Mouse (Mus musculus): ENCODE measurements around the gene Ikzf1. TPM values are rescaled to one million over a fixed set of nuclear protein-coding genes. Genes with fewer than 3 reads are reported as not detected.

Ikzf1 gene
- polyA plus RNA-seq, 1 experiment from 2014 or later, result 33.7 TPM

GRCm38 (mm10) chr11:11703776-11704175 lies 19.0 kb downstream of the Ikzf1 start:
- Histone ChIP-seq H3K4me1 (replicated peaks) (peaks cover 6% of the 10 kb centered on the region; the same call in 1 of the 2 replicates), H3K4me2 (no peak overlapping the region), H3K36me3 (replicated peaks) (peaks cover 88% of the 10 kb centered on the region), H3K27ac (replicated peaks) (no peak overlapping the region), H3K9me3 (replicated peaks) (no peaks in the 10 kb centered on the region), H3K9ac (no peak overlapping the region), H3K27me3 (no peaks in the 10 kb centered on the region), H3K4me3 (replicated peaks) (no peak overlapping the region)
- ATAC-seq (ENCODE audit: insufficient read depth), result no peak

- Histone ChIP-seq H3K4me1 (replicated peaks) (peaks cover 24% of the 10 kb centered on the region), H3K27me3 (no peaks in the 10 kb centered on the region), H3K9me3 (replicated peaks) (no peaks in the 10 kb centered on the region), H3K4me3 (replicated peaks) (no peak overlapping the region), H3K27ac (replicated peaks) (0 out of 2 replicates have a peak overlapping the region, but pooled peaks have one; percentile 1), H3K36me3 (replicated peaks) (peaks cover 83% of the 10 kb centered on the region), H3K4me2 (no peak overlapping the region), H3K9ac (no peak overlapping the region)
- whole genome bisulfite sequencing (ENCODE audit: insufficient replicate concordance), result 87% methylated on average over 9 of the region's 9 CpGs
- ATAC-seq (ENCODE audit: insufficient read depth), result no peak
Measured at GRCm38 (mm10) chr11:11708154-11708719, 23.4 kb downstream of the Ikzf1 start.

GRCm38 (mm10) chr11:11709311-11709710 lies 24.5 kb downstream of the Ikzf1 start:
- H3K27me3 ChIP-seq, result no peaks in the 10 kb centered on the region
- no peak for ATAC-seq (ENCODE audit: insufficient read depth)

GRCm38 (mm10) chr11:11710718-11711117 lies 25.9 kb downstream of the Ikzf1 start:
- no peak overlapping the region for H3K9ac ChIP-seq
- H3K27me3 ChIP-seq, result no peaks in the 10 kb centered on the region
- H3K36me3 ChIP-seq (replicated peaks), result peaks cover 85% of the 10 kb centered on the region
- H3K4me1 ChIP-seq (replicated peaks), result peaks cover 37% of the 10 kb centered on the region
- H3K4me2 ChIP-seq, result no peak overlapping the region
- H3K27ac ChIP-seq (replicated peaks), result 0 out of 2 replicates have a peak overlapping the region, but pooled peaks have one; percentile 2
- no peak overlapping the region for H3K4me3 ChIP-seq (replicated peaks)
- ATAC-seq (ENCODE audit: insufficient read depth), result no peak
- H3K9me3 ChIP-seq (replicated peaks), result no peaks in the 10 kb centered on the region

More at GRCm38 (mm10) chr11:11709311-11709710, 24.5 kb downstream of the Ikzf1 start:
- Histone ChIP-seq H3K9ac (no peak overlapping the region), H3K4me3 (replicated peaks) (no peak overlapping the region), H3K27ac (replicated peaks) (no peak overlapping the region), H3K4me1 (replicated peaks) (peaks cover 28% of the 10 kb centered on the region), H3K36me3 (replicated peaks) (peaks cover 85% of the 10 kb centered on the region), H3K9me3 (replicated peaks) (no peaks in the 10 kb centered on the region), H3K4me2 (no peak overlapping the region)
- WGBS (ENCODE audit: insufficient replicate concordance), result 88% methylated on average over 6 of the region's 6 CpGs

- 29% methylated on average over 7 of the region's 7 CpGs for WGBS (ENCODE audit: insufficient replicate concordance)
Measured at GRCm38 (mm10) chr11:11711748-11712147, 26.9 kb downstream of the Ikzf1 start.

GRCm38 (mm10) chr11:11714676-11715075 lies 29.9 kb downstream of the Ikzf1 start:
- Histone ChIP-seq H3K9me3 (replicated peaks) (no peaks in the 10 kb centered on the region), H3K27me3 (no peaks in the 10 kb centered on the region), H3K9ac (no peak overlapping the region), H3K4me2 (no peak overlapping the region), H3K36me3 (replicated peaks) (peaks cover 82% of the 10 kb centered on the region), H3K4me1 (replicated peaks) (peaks cover 67% of the 10 kb centered on the region), H3K4me3 (replicated peaks) (no peak overlapping the region), H3K27ac (replicated peaks) (peak overlapping the region; percentile 35; the same call in 1 of the 2 replicates)
- no peak for ATAC-seq (ENCODE audit: insufficient read depth)
- 59% methylated on average over 2 of the region's 2 CpGs for WGBS (ENCODE audit: insufficient replicate concordance)

More at GRCm38 (mm10) chr11:11711748-11712147, 26.9 kb downstream of the Ikzf1 start:
- Histone ChIP-seq H3K9ac (no peak overlapping the region), H3K27ac (replicated peaks) (peak overlapping the region; percentile 42), H3K36me3 (replicated peaks) (peaks cover 84% of the 10 kb centered on the region), H3K27me3 (no peaks in the 10 kb centered on the region), H3K4me3 (replicated peaks) (no peak overlapping the region), H3K9me3 (replicated peaks) (no peaks in the 10 kb centered on the region), H3K4me2 (no peak overlapping the region), H3K4me1 (replicated peaks) (peaks cover 46% of the 10 kb centered on the region)
- ATAC-seq (ENCODE audit: insufficient read depth), result no peak

GRCm38 (mm10) chr11:11715963-11716691 lies 31.3 kb downstream of the Ikzf1 start:
- H3K27ac ChIP-seq (replicated peaks), result peak overlapping the region; percentile 24; the same call in 1 of the 2 replicates
- peaks cover 72% of the 10 kb centered on the region for H3K36me3 ChIP-seq (replicated peaks)
- peaks cover 60% of the 10 kb centered on the region for H3K4me1 ChIP-seq (replicated peaks)

GRCm38 (mm10) chr11:11716692-11717037 lies 31.9 kb downstream of the Ikzf1 start:
- Histone ChIP-seq H3K27ac (replicated peaks) (0 out of 2 replicates have a peak overlapping the region, but pooled peaks have one; percentile 24), H3K9me3 (replicated peaks) (no peaks in the 10 kb centered on the region), H3K4me2 (no peak overlapping the region), H3K9ac (no peak overlapping the region), H3K36me3 (replicated peaks) (peaks cover 73% of the 10 kb centered on the region), H3K4me1 (replicated peaks) (peaks cover 54% of the 10 kb centered on the region), H3K4me3 (replicated peaks) (no peak overlapping the region), H3K27me3 (no peaks in the 10 kb centered on the region)
- ATAC-seq (ENCODE audit: insufficient read depth), result no peak
- WGBS (ENCODE audit: insufficient replicate concordance), result 65% methylated on average over 2 of the region's 2 CpGs

More at GRCm38 (mm10) chr11:11715963-11716691, 31.3 kb downstream of the Ikzf1 start:
- Histone ChIP-seq H3K9me3 (replicated peaks) (no peaks in the 10 kb centered on the region), H3K4me2 (no peak overlapping the region), H3K9ac (no peak overlapping the region), H3K27me3 (no peaks in the 10 kb centered on the region), H3K4me3 (replicated peaks) (no peak overlapping the region)
- 68% methylated on average over 7 of the region's 7 CpGs for WGBS (ENCODE audit: insufficient replicate concordance)
- no peak for ATAC-seq (ENCODE audit: insufficient read depth)

- Histone ChIP-seq H3K27me3 (no peaks in the 10 kb centered on the region), H3K9ac (no peak overlapping the region), H3K4me1 (replicated peaks) (peaks cover 52% of the 10 kb centered on the region), H3K27ac (replicated peaks) (0 out of 2 replicates have a peak overlapping the region, but pooled peaks have one; percentile 14), H3K36me3 (replicated peaks) (peaks cover 72% of the 10 kb centered on the region), H3K9me3 (replicated peaks) (no peaks in the 10 kb centered on the region), H3K4me3 (replicated peaks) (no peak overlapping the region), H3K4me2 (no peak overlapping the region)
- ATAC-seq (ENCODE audit: insufficient read depth), result no peak
- WGBS (ENCODE audit: insufficient replicate concordance), result 75% methylated on average over 4 of the region's 4 CpGs
Measured at GRCm38 (mm10) chr11:11717606-11718167, 32.9 kb downstream of the Ikzf1 start.

- no peaks in the 10 kb centered on the region for H3K9me3 ChIP-seq (replicated peaks)
- H3K27ac ChIP-seq (replicated peaks), result peak overlapping the region; percentile 25; the same call in 1 of the 2 replicates
- no peaks in the 10 kb centered on the region for H3K27me3 ChIP-seq
- 23% methylated on average over 5 of the region's 5 CpGs for WGBS (ENCODE audit: insufficient replicate concordance)
- peaks cover 58% of the 10 kb centered on the region for H3K4me1 ChIP-seq (replicated peaks)
- peaks cover 64% of the 10 kb centered on the region for H3K36me3 ChIP-seq (replicated peaks)
- H3K4me2 ChIP-seq, result no peak overlapping the region
- H3K4me3 ChIP-seq (replicated peaks), result no peak overlapping the region
- peak; percentile 48 for ATAC-seq (ENCODE audit: insufficient read depth)
- H3K9ac ChIP-seq, result no peak overlapping the region
Measured at GRCm38 (mm10) chr11:11719748-11720147, 34.9 kb downstream of the Ikzf1 start.

GRCm38 (mm10) chr11:11725252-11725875 lies 40.6 kb downstream of the Ikzf1 start:
- Histone ChIP-seq H3K4me3 (replicated peaks) (no peak overlapping the region), H3K27me3 (no peaks in the 10 kb centered on the region), H3K9me3 (replicated peaks) (no peaks in the 10 kb centered on the region), H3K9ac (no peak overlapping the region), H3K4me1 (replicated peaks) (peaks cover 68% of the 10 kb centered on the region), H3K36me3 (replicated peaks) (peaks cover 45% of the 10 kb centered on the region), H3K4me2 (no peak overlapping the region), H3K27ac (replicated peaks) (peak overlapping the region; percentile 98)
- WGBS (ENCODE audit: insufficient replicate concordance), result 75% methylated on average over 11 of the region's 11 CpGs
- no peak for ATAC-seq (ENCODE audit: insufficient read depth)
